Mouse (Mus musculus) brain, embryonic 14.5 days (tissue): ENCODE data around the gene Lmo2.

Experiments
- CTCF ChIP-seq: fragments of 200-500 bp; IDR thresholded peaks from 2 replicates; pipeline ENCODE4 v1.5.1; 2012; ENCODE audit warnings: inconsistent platforms, mild to moderate bottlenecking, moderate library complexity, borderline replicate concordance; ENCODE audit not compliant: insufficient read depth, insufficient read length; ENCODE audit errors: extremely low read depth
- POLR2A ChIP-seq: fragments of 200-500 bp; IDR thresholded peaks from 2 replicates; pipeline ENCODE4 v1.6.1; 2012; ENCODE audit warnings: mild to moderate bottlenecking, inconsistent platforms, borderline replicate concordance; ENCODE audit not compliant: poor library complexity, insufficient read depth, insufficient read length, severe bottlenecking; ENCODE audit errors: extremely low read depth

GRCm38 (mm10) chr2:103991303-103991702, 33.5 kb downstream of the Lmo2 start:
- no peak for TF ChIP-seq CTCF
- TF ChIP-seq POLR2A: no peak
